Mouse (Mus musculus): ENCODE measurements around the gene Sp9. TPM values are rescaled to one million over a fixed set of nuclear protein-coding genes. Genes with fewer than 3 reads are reported as not detected.

Gene Sp9
- total RNA-seq, 1 experiment from 2014 or later, result not detected

DNA sequence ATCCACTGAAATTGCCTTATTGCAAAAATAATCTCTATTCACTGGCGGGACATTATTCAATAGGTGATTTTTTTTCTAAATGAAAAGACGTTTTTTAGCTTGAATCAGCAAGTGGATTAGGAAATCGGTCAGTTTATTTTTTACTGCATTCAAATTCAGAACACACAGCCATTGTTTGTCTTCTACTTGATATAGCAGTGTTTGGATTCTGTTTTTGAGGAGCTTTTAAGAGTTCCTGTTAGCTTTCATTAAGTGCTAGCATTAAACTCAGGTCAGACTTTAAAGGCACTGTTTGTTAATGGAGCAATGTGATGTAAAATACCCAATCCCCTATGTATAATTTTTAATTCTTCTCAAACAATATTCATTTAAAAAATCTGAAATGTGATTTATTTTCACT lies 27.1 kb downstream of the Sp9 start:
- no peak for ATAC-seq (replicated peaks; ENCODE audit: insufficient number of reproducible peaks, low FRiP score, low TSS enrichment, poor library complexity, severe bottlenecking)

DNA sequence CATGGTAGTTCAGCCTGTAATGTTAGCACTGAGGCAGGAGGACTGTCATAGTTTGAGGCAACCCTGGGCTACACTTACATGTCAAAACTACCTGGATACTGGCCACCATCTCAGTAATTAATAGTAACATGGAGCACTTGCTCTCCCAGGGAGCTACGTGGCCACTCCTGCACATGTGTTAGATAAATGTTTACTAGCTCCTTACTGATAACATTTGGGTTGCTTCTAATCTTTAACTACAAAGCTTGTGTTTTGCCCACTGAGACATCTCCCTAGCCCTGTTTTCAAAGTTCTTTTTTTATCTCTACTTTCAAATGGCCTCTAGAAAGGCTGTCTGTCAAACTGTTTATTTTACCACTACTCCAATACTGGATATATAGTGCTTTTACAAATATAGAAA lies 30.3 kb downstream of the Sp9 start:
- no peak for ATAC-seq (replicated peaks; ENCODE audit: insufficient number of reproducible peaks, low FRiP score, low TSS enrichment, poor library complexity, severe bottlenecking)

DNA sequence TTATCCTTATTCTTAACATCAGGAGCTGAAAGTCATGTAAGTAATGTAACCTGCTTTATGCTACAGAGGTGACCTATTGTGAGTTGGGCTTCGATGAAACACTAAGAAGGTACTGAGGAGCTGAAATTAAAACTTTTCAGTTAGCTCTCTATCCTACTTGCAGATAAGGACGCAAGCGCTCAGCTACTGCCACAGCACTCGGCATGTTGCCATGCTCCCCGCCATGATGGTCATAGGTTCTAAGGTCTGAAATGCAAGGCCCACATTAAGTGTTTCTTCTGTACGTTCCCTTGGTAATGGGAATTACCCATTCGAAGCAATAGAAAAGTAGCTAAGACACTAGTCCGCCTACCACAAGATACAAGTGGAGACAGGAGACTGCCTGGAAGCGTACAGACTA lies 31.0 kb downstream of the Sp9 start:
- ATAC-seq (replicated peaks; ENCODE audit: insufficient number of reproducible peaks, low FRiP score, low TSS enrichment, poor library complexity, severe bottlenecking), result no peak

DNA sequence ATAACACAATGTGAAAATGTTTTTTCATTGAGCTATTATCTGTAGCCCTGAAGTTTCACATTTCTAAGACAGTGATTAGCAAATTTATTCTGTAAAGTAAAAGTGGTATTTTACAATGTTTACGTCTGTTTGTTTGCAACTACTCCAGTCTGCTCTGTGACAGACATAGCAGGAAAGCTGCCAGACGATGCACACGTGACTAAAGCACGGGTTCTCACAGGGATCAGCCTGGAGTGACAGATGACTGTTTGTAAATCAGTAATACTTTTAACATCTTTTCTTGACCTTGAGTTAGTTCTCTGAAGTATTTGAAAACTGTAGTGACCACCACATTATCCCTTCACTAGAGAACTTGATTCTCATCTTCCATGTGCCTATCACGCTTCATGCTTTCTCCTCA lies 32.8 kb downstream of the Sp9 start:
- no peak for ATAC-seq (replicated peaks; ENCODE audit: insufficient number of reproducible peaks, low FRiP score, low TSS enrichment, poor library complexity, severe bottlenecking)

DNA sequence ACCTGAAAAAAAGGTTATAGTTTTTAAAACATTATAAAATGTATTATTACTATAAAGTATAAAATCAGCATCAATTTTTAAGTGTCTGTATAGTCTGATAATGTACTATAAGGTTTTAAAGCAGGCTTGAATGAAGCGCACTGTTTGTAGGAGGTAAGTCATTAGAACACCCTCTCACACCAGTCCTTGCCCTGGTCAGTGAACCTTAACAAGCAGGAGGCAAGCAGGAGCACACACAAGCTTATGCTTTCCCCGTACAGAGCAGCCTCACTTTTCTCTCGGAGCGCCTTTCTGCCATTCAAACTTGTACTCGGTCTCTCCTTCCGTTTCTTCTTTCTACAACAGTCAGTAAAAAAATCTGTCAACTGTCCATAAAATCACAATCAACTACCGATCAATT lies 34.3 kb downstream of the Sp9 start:
- no peak for ATAC-seq (replicated peaks; ENCODE audit: insufficient number of reproducible peaks, low FRiP score, low TSS enrichment, poor library complexity, severe bottlenecking)

- peak; percentile 97 for ATAC-seq (replicated peaks; ENCODE audit: insufficient number of reproducible peaks, low FRiP score, low TSS enrichment, poor library complexity, severe bottlenecking)
Observed at GRCm38 (mm10) chr2:73312152-73313116, 40.7 kb downstream of the Sp9 start, which contains the start of the genes Scrn3 and Cir1. TSS of gene Scrn3 (plus strand) at chr2:73312601. TSS of gene Cir1 (minus strand) at chr2:73312701.

DNA sequence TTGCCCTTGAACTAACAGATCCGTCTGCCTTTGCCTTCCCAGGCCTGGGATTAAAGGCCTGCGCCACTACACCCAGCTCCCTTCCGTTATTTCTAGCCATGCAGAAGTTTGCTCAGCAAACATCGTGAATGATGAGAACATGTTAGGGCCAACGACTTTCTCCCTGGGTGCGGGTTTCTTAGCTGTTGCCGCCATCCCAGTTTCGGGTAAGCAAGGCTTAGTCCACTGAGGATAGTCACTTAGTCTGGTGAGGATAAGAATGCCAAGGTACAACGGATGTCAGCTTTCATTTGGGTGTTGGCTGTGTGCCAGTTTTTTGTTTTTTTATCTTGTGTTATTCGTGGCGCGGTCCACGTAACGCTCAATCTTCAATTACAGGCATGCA lies 41.4 kb downstream of the Sp9 start:
- ATAC-seq (replicated peaks; ENCODE audit: insufficient number of reproducible peaks, low FRiP score, low TSS enrichment, poor library complexity, severe bottlenecking), result no peak

- ATAC-seq (replicated peaks; ENCODE audit: insufficient number of reproducible peaks, low FRiP score, low TSS enrichment, poor library complexity, severe bottlenecking), result no peak
Observed at GRCm38 (mm10) chr2:73314311-73314710, 42.6 kb downstream of the Sp9 start.

GRCm38 (mm10) chr2:73317426-73317825 lies 45.7 kb downstream of the Sp9 start:
- ATAC-seq (replicated peaks; ENCODE audit: insufficient number of reproducible peaks, low FRiP score, low TSS enrichment, poor library complexity, severe bottlenecking), result no peak

GRCm38 (mm10) chr2:73319218-73319617 lies 47.5 kb downstream of the Sp9 start:
- no peak for ATAC-seq (replicated peaks; ENCODE audit: insufficient number of reproducible peaks, low FRiP score, low TSS enrichment, poor library complexity, severe bottlenecking)

GRCm38 (mm10) chr2:73322991-73323390 lies 51.3 kb downstream of the Sp9 start:
- ATAC-seq (replicated peaks; ENCODE audit: insufficient number of reproducible peaks, low FRiP score, low TSS enrichment, poor library complexity, severe bottlenecking), result no peak

GRCm38 (mm10) chr2:73325871-73326270 lies 54.1 kb downstream of the Sp9 start:
- ATAC-seq (replicated peaks; ENCODE audit: insufficient number of reproducible peaks, low FRiP score, low TSS enrichment, poor library complexity, severe bottlenecking), result no peak

Other genes with a start within 250 kb of the Sp9 start
- 50.7 to 73.3 TPM (median 66.3 TPM) in 3 replicates for gene Ola1, start 53.0 kb upstream of the Sp9 start, total RNA-seq (2017)
- gene Scrn3, start 40.7 kb downstream of the Sp9 start, total RNA-seq (2017), result 6.3 to 13.4 TPM (median 10.3 TPM) in 3 replicates
- gene Cir1, start 40.8 kb downstream of the Sp9 start, total RNA-seq (2017), result 25.7 to 34.2 TPM (median 30.7 TPM) in 3 replicates
- 13.7 to 14.4 TPM (median 13.8 TPM) in 3 replicates for gene Gpr155, start 114.6 kb downstream of the Sp9 start, total RNA-seq (2017)